Mouse (Mus musculus): ENCODE results near the gene Copg2. TPM values are rescaled to one million over a fixed set of nuclear protein-coding genes. Genes with fewer than 3 reads are reported as not detected.

Gene Copg2
- polyA plus RNA-seq, 1 experiment, result not detected

DNA sequence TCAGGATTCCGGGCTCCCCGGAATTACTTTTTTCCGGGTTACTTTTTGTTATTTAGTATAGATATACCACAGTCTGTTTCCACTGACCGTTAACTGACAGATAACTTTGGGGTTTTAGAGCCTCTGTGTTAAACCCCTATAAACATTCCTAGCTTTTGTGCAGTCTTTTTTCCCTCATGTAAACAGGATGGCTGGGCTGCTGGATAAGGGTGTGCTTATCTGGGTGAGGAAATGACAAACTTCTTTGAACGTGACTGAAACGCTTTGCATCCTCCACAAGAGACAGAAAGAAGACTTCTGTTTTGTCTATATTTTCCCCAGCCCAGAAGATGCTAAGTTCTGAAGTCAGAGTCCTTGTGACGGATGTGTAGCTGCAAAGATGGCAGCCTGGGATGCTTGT, 184.1 kb downstream of the Copg2 start:
- H3K4me3 ChIP-seq (ENCODE audit: insufficient read depth, low read depth, low read length), result no peak overlapping the region
- 90% methylated on average over 7 of the region's 7 CpGs for WGBS

DNA sequence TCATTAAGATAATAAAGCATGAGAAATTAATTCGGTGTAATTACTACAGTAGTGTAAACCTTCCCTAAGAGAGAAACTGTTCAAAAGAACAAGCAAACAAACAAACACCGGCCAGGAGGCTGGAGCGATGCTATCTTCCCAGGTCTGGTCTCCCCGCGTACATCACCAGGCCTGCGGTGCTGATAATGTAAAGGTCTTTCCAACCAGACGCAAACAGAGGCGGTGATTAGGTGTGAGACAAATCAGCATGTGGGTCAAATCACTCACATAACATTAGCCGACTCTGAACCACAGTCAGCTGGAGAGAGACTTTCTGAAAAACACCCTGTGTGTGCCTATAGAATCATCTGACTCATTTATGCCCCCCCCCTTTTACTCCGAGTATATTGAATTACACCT, 185.2 kb downstream of the Copg2 start:
- TF ChIP-seq CTCF (IDR thresholded peaks at IDR 0.05; ENCODE audit: insufficient read depth, low read depth, low read length), result no peak
- TF ChIP-seq POLR2A (IDR thresholded peaks at IDR 0.05; ENCODE audit: insufficient read depth, low read depth, low read length), result no peak
- Histone ChIP-seq H3K27ac (ENCODE audit: insufficient read depth, low read depth, low read length) (no peak overlapping the region), H3K4me1 (ENCODE audit: control insufficient read depth, insufficient read depth, low read length) (peaks cover 2% of the 10 kb centered on the region; the same call in 1 of the 2 replicates), H3K4me3 (ENCODE audit: insufficient read depth, low read depth, low read length) (no peak overlapping the region)
- 88% methylated on average over 10 of the region's 10 CpGs for WGBS

More for the DNA sequence above, 184.1 kb downstream of the Copg2 start:
- peaks cover 2% of the 10 kb centered on the region; the same call in 1 of the 2 replicates for H3K4me1 ChIP-seq (ENCODE audit: control insufficient read depth, insufficient read depth, low read length)
- no peak overlapping the region for H3K27ac ChIP-seq (ENCODE audit: insufficient read depth, low read depth, low read length)
- TF ChIP-seq POLR2A (IDR thresholded peaks at IDR 0.05; ENCODE audit: insufficient read depth, low read depth, low read length) (no peak), CTCF (IDR thresholded peaks at IDR 0.05; ENCODE audit: insufficient read depth, low read depth, low read length) (no peak)

DNA sequence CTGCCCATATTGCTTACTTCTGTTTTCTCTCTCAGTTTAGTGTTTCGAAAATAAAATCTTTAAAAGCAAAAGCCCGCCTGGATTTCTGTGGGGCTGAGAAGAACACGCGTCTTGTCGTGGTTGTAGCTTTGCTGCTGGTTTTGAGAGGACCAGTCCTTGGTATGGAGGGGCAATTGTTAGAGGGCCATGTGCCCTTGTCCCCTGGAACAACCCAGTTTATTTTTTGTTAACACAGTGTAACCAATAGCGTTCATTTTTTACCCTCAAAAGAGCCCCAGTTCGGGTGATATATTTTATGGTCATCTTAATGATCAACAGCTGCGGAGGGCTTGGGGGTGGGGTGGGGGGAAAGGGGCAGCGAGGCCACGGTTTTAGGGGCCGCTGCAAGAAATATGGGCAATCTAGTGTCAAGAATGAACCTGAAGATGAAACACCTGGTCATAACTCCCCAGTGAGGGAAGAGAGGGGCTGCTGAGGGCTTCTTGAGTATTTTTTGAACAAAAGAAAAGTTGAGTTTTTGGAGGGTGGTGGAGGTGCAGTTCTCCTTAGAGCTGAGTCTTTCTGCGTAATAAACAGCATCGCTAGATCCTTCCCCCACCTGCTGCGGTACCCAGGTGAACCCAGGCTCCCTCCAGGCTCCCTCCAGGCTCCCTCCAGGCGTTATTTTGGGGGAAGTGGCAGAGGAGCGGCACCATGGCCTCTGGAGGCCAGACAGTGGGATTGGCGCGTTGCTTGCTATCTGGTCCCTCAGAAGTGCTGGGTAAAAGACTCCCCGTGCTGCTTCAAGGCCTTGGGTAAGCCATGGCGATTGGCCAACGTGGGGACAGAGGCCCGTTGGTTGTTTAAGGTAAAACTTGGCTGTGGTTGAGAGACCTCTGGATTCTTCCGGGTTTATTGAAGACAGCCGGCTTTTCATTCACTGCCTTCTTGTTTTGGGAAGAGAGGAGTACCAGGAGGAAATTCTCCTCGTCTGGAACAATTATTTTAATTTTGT, 185.9 kb downstream of the Copg2 start:
- Histone ChIP-seq H3K4me3 (ENCODE audit: insufficient read depth, low read depth, low read length) (no peak overlapping the region), H3K4me1 (ENCODE audit: control insufficient read depth, insufficient read depth, low read length) (peaks cover 2% of the 10 kb centered on the region; the same call in 1 of the 2 replicates), H3K27ac (ENCODE audit: insufficient read depth, low read depth, low read length) (no peak overlapping the region)
- 83% methylated on average over 25 of the region's 25 CpGs for WGBS
- no peak for TF ChIP-seq POLR2A (IDR thresholded peaks at IDR 0.05; ENCODE audit: insufficient read depth, low read depth, low read length)
- TF ChIP-seq CTCF (IDR thresholded peaks at IDR 0.05; ENCODE audit: insufficient read depth, low read depth, low read length), result no peak

DNA sequence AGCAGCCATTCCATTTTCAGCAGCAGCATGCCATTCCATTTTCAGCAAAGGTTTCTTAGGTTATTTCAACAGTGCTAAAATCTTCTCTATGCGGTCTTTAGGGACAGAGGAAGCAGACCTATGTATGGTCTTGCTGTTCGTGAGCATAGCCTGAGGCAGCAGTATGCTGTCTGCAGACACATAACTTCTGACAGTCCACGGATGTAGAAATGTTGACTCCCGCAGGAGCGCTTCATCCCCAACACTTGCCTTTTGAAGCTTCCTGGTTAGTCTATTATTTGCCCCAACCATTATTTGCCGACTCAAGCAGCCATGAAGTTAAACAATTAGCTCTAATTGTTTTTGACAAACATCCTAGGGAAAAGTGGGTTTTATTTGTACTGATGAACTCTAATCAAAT, 187.5 kb downstream of the Copg2 start:
- peaks cover 2% of the 10 kb centered on the region; the same call in 1 of the 2 replicates for H3K4me1 ChIP-seq (ENCODE audit: control insufficient read depth, insufficient read depth, low read length)
- WGBS, result 48% methylated on average over 6 of the region's 6 CpGs
- H3K27ac ChIP-seq (ENCODE audit: insufficient read depth, low read depth, low read length), result no peak overlapping the region
- TF ChIP-seq CTCF (IDR thresholded peaks at IDR 0.05; ENCODE audit: insufficient read depth, low read depth, low read length), result no peak
- no peak overlapping the region for H3K4me3 ChIP-seq (ENCODE audit: insufficient read depth, low read depth, low read length)

DNA sequence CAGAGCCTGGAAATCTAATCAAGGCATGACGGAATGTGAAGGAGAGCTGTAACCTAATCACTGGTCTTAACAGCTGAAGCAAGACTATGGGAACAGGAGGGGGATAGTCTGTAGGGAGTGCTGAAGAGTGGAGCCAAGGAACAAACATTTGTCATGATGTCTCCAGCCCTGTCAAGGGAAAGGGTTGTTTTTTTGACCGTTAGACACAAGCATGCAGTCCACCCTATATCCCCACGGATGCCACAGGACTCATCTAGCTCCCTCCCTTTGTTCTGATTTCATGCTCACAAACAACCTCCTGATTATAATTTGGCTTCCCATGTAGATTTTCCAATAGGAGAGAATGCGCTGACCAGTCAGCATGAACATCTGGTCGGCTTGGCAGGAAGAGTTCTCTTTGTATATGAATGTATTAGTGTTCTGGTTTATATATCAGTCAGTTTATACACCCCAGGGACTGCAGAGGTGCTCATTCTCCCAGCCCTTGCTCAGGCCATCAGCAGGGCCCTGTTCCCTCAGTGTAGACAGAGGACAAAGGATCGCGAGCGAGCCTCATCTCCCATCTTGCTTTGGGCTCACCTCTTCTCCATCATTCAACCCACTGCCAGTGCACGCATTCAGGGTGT, 192.5 kb downstream of the Copg2 start:
- 94% methylated on average over 9 of the region's 9 CpGs for WGBS
- Histone ChIP-seq H3K4me1 (ENCODE audit: control insufficient read depth, insufficient read depth, low read length) (no peaks in the 10 kb centered on the region), H3K27ac (ENCODE audit: insufficient read depth, low read depth, low read length) (no peak overlapping the region), H3K4me3 (ENCODE audit: insufficient read depth, low read depth, low read length) (no peak overlapping the region)
- TF ChIP-seq CTCF (IDR thresholded peaks at IDR 0.05; ENCODE audit: insufficient read depth, low read depth, low read length), result no peak
- TF ChIP-seq POLR2A (IDR thresholded peaks at IDR 0.05; ENCODE audit: insufficient read depth, low read depth, low read length), result no peak

DNA sequence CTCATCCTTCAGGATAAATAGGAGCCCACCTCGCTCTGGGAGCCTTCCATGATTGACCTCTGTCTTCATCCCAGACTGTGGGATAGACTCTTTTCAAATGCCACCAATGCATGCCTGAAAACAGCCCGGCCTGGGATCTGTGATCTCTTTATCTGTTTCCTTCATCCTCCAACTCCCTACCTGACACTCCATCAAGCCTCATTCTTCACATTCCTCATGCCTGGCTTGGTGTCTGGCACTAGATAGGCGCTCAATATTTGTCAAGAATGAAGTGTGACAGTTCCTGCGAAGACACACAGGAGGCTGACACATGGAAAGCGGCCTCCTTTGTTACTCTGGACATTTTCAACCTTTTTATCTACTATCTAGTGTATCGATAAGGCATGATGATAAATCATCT, 193.1 kb downstream of the Copg2 start:
- TF ChIP-seq POLR2A (IDR thresholded peaks at IDR 0.05; ENCODE audit: insufficient read depth, low read depth, low read length), result no peak
- no peak for TF ChIP-seq CTCF (IDR thresholded peaks at IDR 0.05; ENCODE audit: insufficient read depth, low read depth, low read length)
- WGBS, result 95% methylated on average over 6 of the region's 6 CpGs
- Histone ChIP-seq H3K27ac (ENCODE audit: insufficient read depth, low read depth, low read length) (no peak overlapping the region), H3K4me1 (ENCODE audit: control insufficient read depth, insufficient read depth, low read length) (no peaks in the 10 kb centered on the region), H3K4me3 (ENCODE audit: insufficient read depth, low read depth, low read length) (no peak overlapping the region)

DNA sequence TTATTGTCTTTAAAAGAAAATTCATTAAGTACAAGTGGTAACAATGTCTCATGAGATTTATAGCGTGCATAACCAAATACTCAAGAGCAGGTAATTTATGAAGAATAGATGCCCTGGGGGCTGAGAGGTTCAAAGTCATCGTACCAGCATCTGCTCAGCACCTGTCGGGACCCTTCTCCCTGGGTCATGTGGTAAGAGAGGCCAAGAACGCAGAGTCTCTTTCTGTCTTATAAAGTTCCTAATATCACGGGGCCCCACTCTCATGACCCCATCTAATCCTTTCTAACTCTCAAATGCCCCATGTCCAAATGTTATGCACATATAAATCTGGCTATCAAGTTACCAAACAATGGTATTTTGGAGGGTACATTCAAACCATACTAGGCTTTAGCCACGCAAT, 193.7 kb downstream of the Copg2 start:
- 97% methylated on average over 6 of the region's 6 CpGs for WGBS
- Histone ChIP-seq H3K27ac (ENCODE audit: insufficient read depth, low read depth, low read length) (no peak overlapping the region), H3K4me3 (ENCODE audit: insufficient read depth, low read depth, low read length) (no peak overlapping the region), H3K4me1 (ENCODE audit: control insufficient read depth, insufficient read depth, low read length) (no peaks in the 10 kb centered on the region)
- no peak for TF ChIP-seq CTCF (IDR thresholded peaks at IDR 0.05; ENCODE audit: insufficient read depth, low read depth, low read length)
- no peak for TF ChIP-seq POLR2A (IDR thresholded peaks at IDR 0.05; ENCODE audit: insufficient read depth, low read depth, low read length)

DNA sequence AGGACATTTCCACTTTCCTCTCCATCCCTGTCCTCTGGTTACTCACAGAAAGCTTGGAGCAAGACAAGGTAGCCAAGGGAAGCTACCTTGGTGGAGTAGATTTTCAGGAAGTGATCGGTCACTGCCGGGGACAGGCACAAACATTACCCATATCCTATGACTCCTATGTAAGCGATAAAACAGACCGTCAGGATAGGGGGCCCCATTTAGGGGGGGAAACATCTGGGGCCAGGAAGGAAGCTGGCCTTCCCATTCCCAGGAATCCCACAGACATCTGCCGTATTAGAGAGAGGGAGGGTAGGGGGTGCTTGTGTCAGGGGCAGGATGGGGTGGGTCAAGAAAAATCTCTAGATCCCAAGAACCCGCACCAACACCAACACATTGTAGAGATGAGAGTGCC, 196.4 kb downstream of the Copg2 start:
- WGBS, result 87% methylated on average over 6 of the region's 6 CpGs
- TF ChIP-seq POLR2A (IDR thresholded peaks at IDR 0.05; ENCODE audit: insufficient read depth, low read depth, low read length), result no peak
- TF ChIP-seq CTCF (IDR thresholded peaks at IDR 0.05; ENCODE audit: insufficient read depth, low read depth, low read length), result no peak
- H3K4me3 ChIP-seq (ENCODE audit: insufficient read depth, low read depth, low read length), result no peak overlapping the region
- no peak overlapping the region for H3K27ac ChIP-seq (ENCODE audit: insufficient read depth, low read depth, low read length)
- H3K4me1 ChIP-seq (ENCODE audit: control insufficient read depth, insufficient read depth, low read length), result no peaks in the 10 kb centered on the region

DNA sequence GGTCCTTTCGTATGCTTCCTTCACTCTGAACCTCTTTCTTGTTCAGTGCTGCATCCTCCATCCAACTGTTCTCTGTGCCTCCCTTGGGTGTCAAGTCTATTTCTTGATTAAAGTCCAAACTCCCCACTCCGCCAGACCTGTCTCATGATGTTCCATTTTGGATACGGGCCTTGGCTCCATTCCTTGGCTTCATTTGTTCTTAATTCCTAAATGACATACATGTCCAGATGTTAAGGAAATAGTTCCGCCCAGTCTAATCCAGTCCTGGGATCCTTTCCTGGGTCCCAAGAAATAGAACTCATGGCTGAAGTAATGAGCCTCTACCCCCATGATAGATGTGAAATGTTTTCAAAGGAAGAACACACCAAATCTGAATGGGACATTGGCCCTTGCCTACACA, 198.6 kb downstream of the Copg2 start:
- H3K27ac ChIP-seq (ENCODE audit: insufficient read depth, low read depth, low read length), result no peak overlapping the region

More for the DNA sequence above, 198.6 kb downstream of the Copg2 start:
- WGBS, result 97% methylated on average over 4 of the region's 4 CpGs
- no peak for TF ChIP-seq CTCF (IDR thresholded peaks at IDR 0.05; ENCODE audit: insufficient read depth, low read depth, low read length)
- no peak for TF ChIP-seq POLR2A (IDR thresholded peaks at IDR 0.05; ENCODE audit: insufficient read depth, low read depth, low read length)
- peaks cover under 1% of the 10 kb centered on the region; the same call in 1 of the 2 replicates for H3K4me1 ChIP-seq (ENCODE audit: control insufficient read depth, insufficient read depth, low read length)
- no peak overlapping the region for H3K4me3 ChIP-seq (ENCODE audit: insufficient read depth, low read depth, low read length)

Other genes starting within 250 kb of the Copg2 start
- not detected in 2 replicates for gene Cep41, start 203.0 kb downstream of the Copg2 start, polyA plus RNA-seq (2012; ENCODE audit: insufficient read depth, insufficient read length, low replicate concordance, missing spikeins)
- not detected in 2 replicates for gene Mest, start 173.2 kb downstream of the Copg2 start, polyA plus RNA-seq (2012; ENCODE audit: insufficient read depth, insufficient read length, low replicate concordance, missing spikeins)
- not detected in 2 replicates for gene Tsga13, start 18.8 kb upstream of the Copg2 start, polyA plus RNA-seq (2012; ENCODE audit: insufficient read depth, insufficient read length, low replicate concordance, missing spikeins)
- not detected in 2 replicates for gene Klf14, start 62.3 kb upstream of the Copg2 start, polyA plus RNA-seq (2012; ENCODE audit: insufficient read depth, insufficient read length, low replicate concordance, missing spikeins)

All from olfactory bulb, adult 2 months (tissue).